Mouse (Mus musculus) NIH3T3 (cell line): Measurements from ENCODE around the gene Plscr5.
A peak's percentile ranks its signal among the peaks of the same experiment; 100 is the strongest.

Experiments
- DNase-seq: peaks from one replicate; pipeline ENCODE4 v3.0.0-alpha.2; 2012; ENCODE audit warnings: low read depth

The Plscr5 gene

GRCm38 (mm10) chr9:92192636-92193035 is at the start of gene Plscr5:
Gene Plscr5 (plus strand): TSS chr9:92192936.
- DNase-seq = peak; percentile 3

GRCm38 (mm10) chr9:92147555-92148248 is 45.0 kb upstream of the Plscr5 start:
- peak; percentile 61 for DNase-seq

DNA sequence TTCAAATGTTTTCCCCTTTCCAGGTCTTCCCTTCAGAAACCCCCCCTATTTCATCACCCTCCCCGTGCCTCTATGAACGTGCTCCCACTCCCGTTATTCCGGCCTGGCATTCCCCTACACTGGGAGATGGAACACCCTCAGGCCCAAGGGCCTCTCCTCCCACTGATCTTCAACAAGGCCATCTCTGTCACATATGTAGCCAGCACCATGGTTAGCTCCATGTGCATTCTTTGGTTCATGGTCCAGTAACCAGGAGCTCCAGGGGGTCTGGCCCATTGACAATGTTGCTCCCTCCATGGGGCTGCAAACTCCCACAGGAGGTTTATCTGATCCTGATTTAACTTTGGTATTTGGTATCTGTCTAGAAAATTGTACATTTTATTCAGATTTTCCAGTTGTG is 30.5 kb upstream of the Plscr5 start:
- peak; percentile 68 for DNase-seq

DNA sequence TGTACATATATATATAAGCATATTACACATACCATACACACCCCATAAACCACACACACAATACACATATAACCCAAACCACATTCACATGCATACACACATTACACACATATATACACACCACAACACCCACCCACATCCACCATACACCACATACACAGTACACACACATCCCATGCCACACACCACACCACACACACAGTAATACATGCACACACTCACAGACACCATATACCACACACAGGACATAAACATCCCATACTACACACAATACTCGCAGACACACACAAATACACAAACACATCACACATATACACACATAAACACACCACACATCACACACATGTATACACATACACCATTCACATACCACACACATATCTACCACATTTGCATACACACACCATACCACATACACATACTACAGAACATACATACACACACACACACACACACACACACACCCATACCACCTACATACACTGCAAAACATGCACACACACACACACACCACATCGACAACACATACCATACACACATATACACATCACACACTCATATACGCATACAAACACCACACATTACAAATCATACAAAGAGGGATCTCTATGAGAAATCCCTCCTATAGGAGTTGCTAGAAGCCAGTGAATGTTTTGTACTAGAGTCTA is 19.3 kb upstream of the Plscr5 start:
- DNase-seq = no peak

DNA sequence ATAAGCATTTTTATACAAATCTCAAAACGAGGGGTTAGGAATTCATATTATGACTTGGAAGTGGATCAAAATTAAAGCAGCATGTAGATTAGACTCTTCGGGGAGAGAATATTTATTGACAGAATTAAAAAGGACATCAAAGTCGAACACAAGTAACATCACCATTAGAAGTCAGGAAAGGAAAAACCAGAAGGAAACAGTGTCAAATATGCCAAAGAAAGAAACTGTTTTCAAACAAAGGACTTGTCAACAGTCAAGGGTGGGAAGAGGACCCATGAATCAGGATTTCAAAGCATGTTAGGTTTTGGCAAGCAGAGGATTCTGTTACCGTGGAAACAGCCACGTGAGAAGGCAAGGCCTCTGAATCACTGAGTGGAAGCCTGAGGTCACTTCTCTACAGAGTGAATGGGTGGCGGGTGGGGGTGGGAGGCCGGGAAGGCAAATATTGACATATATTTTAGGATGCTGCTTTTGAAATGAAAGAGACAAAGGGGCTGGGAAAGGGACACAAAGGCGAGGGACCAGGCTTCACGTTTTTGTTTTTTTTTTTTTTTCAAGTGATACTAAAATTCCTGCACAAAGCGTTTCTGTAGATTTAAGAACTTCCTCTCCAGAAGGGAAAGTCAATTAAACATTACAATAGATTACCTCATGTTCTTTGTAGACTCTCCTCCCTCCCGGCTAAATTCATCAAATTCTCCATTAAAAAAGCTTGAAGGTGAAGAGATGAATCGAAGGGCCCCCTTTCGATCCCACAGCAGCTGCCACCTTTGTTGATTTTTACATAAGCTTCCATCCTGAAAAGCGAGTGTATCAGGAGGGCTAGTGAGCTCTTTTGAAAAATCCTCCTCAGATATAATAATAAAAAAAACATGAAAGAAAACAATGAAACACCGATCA is 18.3 kb upstream of the Plscr5 start:
- DNase-seq = peak; percentile 80

DNA sequence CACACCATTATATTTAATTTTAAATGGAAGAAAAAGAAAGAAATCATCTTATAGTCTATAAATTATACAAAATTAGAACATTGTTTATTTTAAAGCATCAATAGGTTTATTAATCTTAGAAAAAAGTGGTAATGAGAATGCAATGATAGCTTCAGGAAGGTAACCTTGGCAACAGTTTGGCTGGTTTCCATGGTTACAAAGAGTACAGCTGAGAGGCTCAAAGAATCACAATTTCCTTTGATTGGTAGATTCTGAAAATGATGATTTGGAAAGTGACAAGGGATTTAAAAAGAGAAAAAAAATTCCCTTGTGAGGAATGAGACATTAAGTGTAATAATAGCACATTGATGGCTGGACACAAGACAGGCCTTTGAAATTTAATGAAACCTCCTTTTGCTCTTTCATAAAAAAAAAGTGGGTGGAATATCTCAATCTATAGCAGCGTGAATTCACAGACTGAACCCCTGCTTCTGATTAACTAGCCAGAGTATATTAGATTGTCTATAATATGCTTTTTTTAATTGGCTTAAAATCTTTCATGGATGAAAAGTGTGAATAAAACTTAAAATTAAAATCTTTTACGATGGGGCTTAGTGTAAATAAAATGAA is 13.8 kb upstream of the Plscr5 start:
- no peak for DNase-seq

GRCm38 (mm10) chr9:92191295-92191694 is 1.4 kb upstream of the Plscr5 start:
- DNase-seq = no peak

DNA sequence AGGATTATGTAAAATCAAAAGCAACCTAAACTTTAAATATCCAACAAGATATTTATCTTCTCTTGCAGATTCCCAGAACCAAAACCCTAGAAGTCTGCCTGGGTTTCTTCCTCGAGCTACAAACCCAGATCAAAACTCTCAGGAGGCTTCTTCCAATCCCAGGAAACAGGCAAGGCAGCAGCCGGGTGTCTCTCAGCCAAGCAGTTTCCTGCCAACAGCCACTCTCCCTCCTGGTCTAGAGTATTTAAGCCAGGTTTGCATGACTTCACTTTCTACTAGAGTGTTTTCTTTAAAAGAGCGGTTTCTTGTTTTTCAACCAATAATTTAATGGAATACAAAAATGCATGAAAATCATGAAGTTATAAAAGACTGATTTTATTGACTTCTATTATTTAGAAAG is 5.7 kb downstream of the Plscr5 start:
- no peak for DNase-seq

GRCm38 (mm10) chr9:92199564-92199963 is 6.8 kb downstream of the Plscr5 start:
- DNase-seq = no peak

- DNase-seq = no peak
Measured at GRCm38 (mm10) chr9:92204397-92204796, 11.7 kb downstream of the Plscr5 start.

GRCm38 (mm10) chr9:92207307-92207706 is 14.6 kb downstream of the Plscr5 start:
- DNase-seq = peak; percentile 80

DNA sequence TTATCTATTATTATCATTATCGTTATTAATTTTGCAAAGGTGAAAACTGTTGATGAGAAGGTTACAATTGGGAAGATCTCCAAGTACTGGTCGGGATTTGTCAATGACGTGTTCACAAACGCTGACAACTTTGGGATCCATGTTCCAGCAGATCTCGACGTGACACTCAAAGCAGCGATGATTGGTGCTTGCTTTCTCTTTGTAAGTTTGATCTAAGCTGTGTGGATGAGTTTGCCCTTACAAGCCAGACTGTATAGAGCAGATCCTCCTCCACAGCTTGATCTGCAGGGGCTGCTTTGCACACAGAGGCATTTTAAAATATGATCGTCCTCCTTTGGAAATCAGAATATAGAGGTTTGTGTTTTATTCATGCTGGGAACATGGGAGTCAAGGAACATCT is 15.0 kb downstream of the Plscr5 start:
- DNase-seq = peak; percentile 4

GRCm38 (mm10) chr9:92209850-92210249 is 17.1 kb downstream of the Plscr5 start:
- no peak for DNase-seq

DNA sequence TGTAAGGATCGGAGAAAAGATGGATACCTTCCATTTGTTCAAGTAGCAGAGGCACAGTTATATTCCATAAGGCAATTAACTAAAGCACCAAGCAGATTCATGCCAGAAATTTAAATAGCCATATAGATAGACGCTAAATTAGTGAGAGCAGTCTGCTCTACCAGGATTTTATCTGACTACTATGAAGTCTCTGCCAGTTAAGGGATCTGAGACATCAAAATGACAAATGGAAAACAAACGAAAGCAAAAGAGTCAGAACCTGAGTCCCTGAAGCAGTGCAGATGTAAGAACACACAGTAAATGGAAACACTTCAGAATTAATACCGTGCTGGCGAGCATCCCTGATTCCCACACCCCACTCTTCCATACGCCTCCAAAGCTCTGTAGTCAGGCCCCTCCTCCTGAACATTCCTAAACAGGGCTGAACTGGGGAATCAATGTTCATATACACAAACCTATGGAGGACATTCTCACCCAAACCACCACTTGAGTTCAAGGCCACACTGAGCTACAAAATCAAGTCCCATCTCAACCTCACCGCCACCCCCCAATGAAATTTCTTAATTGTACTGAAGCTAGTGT is 17.7 kb downstream of the Plscr5 start:
- DNase-seq = no peak

DNA sequence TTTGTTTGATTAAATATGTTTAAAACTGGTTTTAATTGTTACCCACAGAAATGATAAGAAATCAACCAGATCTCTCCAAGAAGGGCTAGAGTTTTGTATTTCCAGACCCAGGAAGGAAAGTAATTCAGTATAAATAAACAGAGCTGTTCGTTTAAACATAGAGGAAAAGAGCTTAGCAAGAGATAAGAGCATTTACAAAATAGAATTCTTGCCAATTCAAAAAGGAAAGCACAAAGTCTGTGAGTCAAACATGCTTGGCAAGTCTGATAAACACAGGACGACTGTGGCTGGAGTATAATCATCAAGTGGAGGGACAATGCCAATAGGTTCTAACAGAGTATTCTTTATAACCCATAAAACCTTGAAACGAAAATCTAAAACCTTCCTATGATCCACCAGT is 18.3 kb downstream of the Plscr5 start:
- DNase-seq = no peak

DNA sequence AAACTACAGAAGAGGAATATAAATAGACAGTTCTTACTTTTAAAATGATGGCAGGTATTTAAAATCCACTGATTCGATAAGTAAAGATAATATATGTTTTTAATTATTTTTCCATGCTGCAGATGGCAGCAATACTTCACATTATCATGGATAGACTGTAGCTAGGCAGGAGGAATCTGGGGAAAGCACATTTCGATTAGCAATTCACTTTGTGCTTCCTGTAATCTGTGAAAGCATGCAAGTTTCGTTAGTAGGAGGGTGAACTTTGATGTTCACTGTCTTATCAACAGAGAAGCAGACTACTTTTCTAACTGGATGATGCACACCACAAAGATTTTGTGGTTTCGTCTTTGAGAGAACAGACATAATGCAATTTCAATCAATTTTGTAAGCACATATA is 24.7 kb downstream of the Plscr5 start:
- peak; percentile 45 for DNase-seq

DNA sequence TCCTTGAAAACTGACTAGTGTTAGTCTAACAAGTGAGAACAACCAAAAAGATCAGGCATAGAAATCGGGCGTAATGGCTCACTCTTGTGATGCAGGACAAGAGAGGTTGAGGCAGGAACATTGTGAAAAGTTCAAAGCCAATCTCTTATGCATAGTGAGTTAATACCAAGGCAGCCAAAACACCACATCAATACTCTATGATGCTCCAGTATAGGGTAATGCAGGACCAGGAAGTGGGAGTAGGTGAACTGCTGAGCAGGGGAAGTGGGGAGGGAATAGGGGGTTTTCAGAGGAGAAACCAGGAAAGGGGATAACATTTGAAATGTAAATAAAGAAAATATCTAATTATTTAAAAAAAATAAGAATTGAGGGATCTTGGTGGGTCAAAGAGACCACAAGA is 25.2 kb downstream of the Plscr5 start:
- DNase-seq = no peak

DNA sequence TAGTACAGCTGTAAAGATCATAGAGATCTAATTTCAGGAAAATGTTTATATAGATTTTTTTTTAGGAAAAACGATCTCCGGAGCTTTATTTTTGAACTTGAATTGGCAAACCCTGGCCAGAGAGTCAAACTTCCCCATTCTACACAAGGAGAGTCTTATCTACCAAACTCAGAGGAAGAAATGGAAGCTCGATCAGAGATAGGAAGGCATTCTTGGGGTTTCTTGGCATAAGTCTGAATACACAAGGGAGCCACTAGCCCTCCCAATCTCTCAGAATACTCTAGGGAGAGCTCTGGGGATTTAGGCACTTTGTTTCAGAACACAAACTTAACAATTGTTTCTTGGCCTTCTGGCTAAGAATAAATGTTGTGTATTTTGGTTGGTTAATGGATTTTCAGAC is 27.4 kb downstream of the Plscr5 start:
- no peak for DNase-seq

DNA sequence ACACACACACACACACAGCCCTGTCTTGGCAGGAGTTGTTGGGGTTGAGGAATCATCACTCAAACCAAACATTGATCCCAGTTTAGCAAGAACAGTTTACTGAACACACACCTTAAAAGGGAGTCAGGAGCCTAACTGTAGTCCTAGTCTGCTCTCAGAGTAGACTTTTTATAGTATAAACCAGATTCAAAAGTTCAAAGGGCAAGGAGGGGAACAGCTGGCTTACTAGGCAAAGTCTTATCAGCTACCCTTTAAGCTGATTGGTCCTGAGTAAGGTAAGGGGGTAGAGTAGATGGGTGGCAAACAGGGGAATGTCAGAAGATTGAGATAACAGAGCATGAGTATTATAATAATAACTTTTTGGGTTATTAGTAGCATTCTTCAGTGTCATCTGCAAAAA is 28.7 kb downstream of the Plscr5 start:
- no peak for DNase-seq

GRCm38 (mm10) chr9:92224598-92225231 is 32.0 kb downstream of the Plscr5 start:
- no peak for DNase-seq

GRCm38 (mm10) chr9:92226127-92226655 is 33.5 kb downstream of the Plscr5 start:
- DNase-seq = no peak
